9 mouse cellular contexts compared by ENCODE assay signal in the genomic region with DNA sequence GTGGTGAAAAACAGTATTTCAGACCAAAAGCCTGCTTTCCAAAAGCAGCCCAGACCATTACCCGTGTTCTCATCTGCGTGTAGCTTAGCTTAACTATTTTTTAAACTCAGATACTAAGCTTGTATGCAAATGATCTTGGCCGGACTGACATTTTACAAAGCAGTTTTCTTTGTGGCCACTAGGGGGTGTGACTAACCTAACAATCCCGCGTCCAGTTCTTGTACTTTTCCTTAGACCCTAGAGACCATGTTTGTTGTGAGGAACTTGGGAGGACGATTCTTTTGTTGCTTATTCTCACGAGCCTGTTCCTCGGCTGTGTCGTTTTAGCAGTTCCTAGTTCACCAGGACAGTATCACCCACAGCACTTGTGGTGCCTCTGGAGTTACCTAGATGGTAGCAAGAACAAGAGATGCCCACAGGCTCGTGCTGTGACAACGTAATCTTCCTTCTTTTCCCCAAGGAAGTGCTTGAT.
DNase-seq lines count a peak whose midpoint lies in the region; ATAC-seq and TF ChIP-seq lines count a peak whose summit lies in the region.
"Had no signal": no experiment of that assay in that cellular context is flagged by ENCODE, and none has a peak within 500 bp of the region (broad histone marks: within the 10 kb centered on the region; RNA-seq: fewer than 3 reads in every experiment).

No protein-coding gene starts in this region.

- H3K27ac ChIP-seq in hindbrain, postnatal 0 days = no peak overlapping the region; the same call in 1 of the 2 replicates
- H3K27ac ChIP-seq: macrophage had no signal

- intact Hi-C loops in gastrocnemius, postnatal 14 days (cut with DNase I; ENCODE audit: low total_unique reads) = no loop called here
- intact Hi-C loops in gastrocnemius, postnatal 36 days (cut with DNase I) = loop anchor here (1.0 kb wide), 1 partner anchor 122 kb away; no protein-coding TSS in a partner anchor

- DNase-seq in gastrocnemius, postnatal 14 days = peak; percentile 30
- no peak for DNase-seq in gastrocnemius, postnatal 36 days
- DNase-seq in cerebellum, adult 9-10 months = peak; percentile 81
- peak; percentile 70 for DNase-seq in forelimb bud, embryonic 11.5 days (ENCODE audit: low read depth, low spot score)
- peak; percentile 91 for DNase-seq in hindbrain, postnatal 0 days (ENCODE audit: low spot score)
- peak; percentile 47 to 54 for DNase-seq in left cerebral cortex, adult 18-20 months (ENCODE audit: low spot score in 2 of 2)
- DNase-seq in right cerebral cortex, postnatal 25 days = peak; percentile 43

- H3K4me1 ChIP-seq in hindbrain, postnatal 0 days (ENCODE audit: insufficient read depth, low read length) = no peaks in the 10 kb centered on the region
- H3K4me1 ChIP-seq in megakaryocyte, embryonic 14.5 days = peaks cover 46% of the 10 kb centered on the region

- peaks cover 7% of the 10 kb centered on the region; the same call in 1 of the 2 replicates for H3K36me3 ChIP-seq in hindbrain, postnatal 0 days (ENCODE audit: insufficient read depth, low read length)
- peaks cover 81% of the 10 kb centered on the region for H3K36me3 ChIP-seq in megakaryocyte, embryonic 14.5 days (replicated peaks; ENCODE audit: low read length)

- 15% methylated on average over 11 of the region's 11 CpGs for whole genome bisulfite sequencing in hindbrain, postnatal 0 days

- TF ChIP-seq CTCF in hindbrain, postnatal 0 days (IDR thresholded peaks at IDR 0.05; ENCODE audit: low read depth) = peak; percentile 92

- peak overlapping the region; percentile 41; the same call in 1 of the 2 replicates for H3K4me2 ChIP-seq in hindbrain, postnatal 0 days (ENCODE audit: low read depth, low read length)

- peak; percentile 73 for ATAC-seq in hindbrain, postnatal 0 days

- H3K4me3 ChIP-seq in hindbrain, postnatal 0 days (ENCODE audit: low read length) = no peak overlapping the region
- peak overlapping the region; percentile 59 for H3K4me3 ChIP-seq in megakaryocyte, embryonic 14.5 days (replicated peaks)

- H3K9me3 ChIP-seq in hindbrain, postnatal 0 days (ENCODE audit: low read length) = no peaks in the 10 kb centered on the region
- H3K9me3 ChIP-seq in megakaryocyte, embryonic 14.5 days = no peaks in the 10 kb centered on the region

- H3K9ac ChIP-seq in hindbrain, postnatal 0 days (replicated peaks; ENCODE audit: low read length) = 0 out of 2 replicates have a peak overlapping the region, but pooled peaks have one; percentile 4

- H3K27me3 ChIP-seq in hindbrain, postnatal 0 days (ENCODE audit: insufficient read depth, low read length) = no peaks in the 10 kb centered on the region
- no peaks in the 10 kb centered on the region for H3K27me3 ChIP-seq in megakaryocyte, embryonic 14.5 days (replicated peaks)

Comparison
In these comparisons a context has a peak if more than half of its experiments do, and no peak if none do; other contexts are left out.
1. DNase-seq: peak in gastrocnemius, postnatal 14 days (single experiment), cerebellum, adult 9-10 months (single experiment), forelimb bud, embryonic 11.5 days (single experiment), hindbrain, postnatal 0 days (single experiment), left cerebral cortex, adult 18-20 months (2 of 2) and right cerebral cortex, postnatal 25 days (single experiment); none in gastrocnemius, postnatal 36 days (0 of 2).